Mouse (Mus musculus) cerebellum, adult 2 months (tissue): Measurements from ENCODE around the gene Svs1.

Source experiments
- CTCF ChIP-seq: fragments of 200-500 bp; IDR thresholded peaks from 2 replicates; pipeline ENCODE4 v1.5.1; 2011; ENCODE audit warnings: low read depth, mild to moderate bottlenecking, control low read depth, low read length, moderate library complexity, borderline replicate concordance; ENCODE audit not compliant: insufficient read depth
- POLR2A ChIP-seq: fragments of 200-500 bp; IDR thresholded peaks from 2 replicates; pipeline ENCODE4 v1.6.1; 2011; ENCODE audit warnings: low read length, control low read depth, borderline replicate concordance; ENCODE audit not compliant: insufficient read depth

GRCm38 (mm10) chr6:49028019-49028418 lies 41.4 kb downstream of the Svs1 start:
- no peak for TF ChIP-seq POLR2A
- no peak for TF ChIP-seq CTCF
